ENCODE assay signal across 8 mouse cellular contexts in genomic region chr2:91947397-91948150, GRCm38 (mm10). TPM values are rescaled to one million over a fixed set of nuclear protein-coding genes. Genes with fewer than 3 reads are reported as not detected.
DNase-seq lines count a peak whose midpoint lies in the region; ATAC-seq and TF ChIP-seq lines count a peak whose summit lies in the region.

No protein-coding gene starts in this region.

- no peak; the same call in 1 of the 2 replicates for TF ChIP-seq CTCF in hindbrain, postnatal 0 days (IDR thresholded peaks at IDR 0.05; ENCODE audit: low read depth)

- no peaks in the 10 kb centered on the region for H3K36me3 ChIP-seq in forebrain, embryonic 14.5 days (ENCODE audit: control insufficient read depth, insufficient read depth, low read length)
- no peaks in the 10 kb centered on the region for H3K36me3 ChIP-seq in hindbrain, postnatal 0 days (ENCODE audit: insufficient read depth, low read length)

- 46% methylated on average over 11 of the region's 11 CpGs for WGBS in forebrain, embryonic 14.5 days
- 33% methylated on average over 11 of the region's 11 CpGs for WGBS in hindbrain, postnatal 0 days

- no peak overlapping the region for H3K4me2 ChIP-seq in forebrain, embryonic 14.5 days (ENCODE audit: low read length)
- H3K4me2 ChIP-seq in hindbrain, postnatal 0 days (ENCODE audit: low read depth, low read length): no peak overlapping the region

- H3K9me3 ChIP-seq in forebrain, embryonic 14.5 days (replicated peaks; ENCODE audit: control insufficient read depth, low read length): no peaks in the 10 kb centered on the region
- H3K9me3 ChIP-seq in hindbrain, postnatal 0 days (ENCODE audit: low read length): no peaks in the 10 kb centered on the region

- no peak overlapping the region for H3K4me3 ChIP-seq in forebrain, embryonic 14.5 days (ENCODE audit: low read depth, low read length)
- no peak overlapping the region for H3K4me3 ChIP-seq in hindbrain, postnatal 0 days (ENCODE audit: low read length)

- no peaks in the 10 kb centered on the region for H3K27me3 ChIP-seq in forebrain, embryonic 14.5 days (replicated peaks; ENCODE audit: control insufficient read depth, insufficient read depth, low read length)
- no peaks in the 10 kb centered on the region for H3K27me3 ChIP-seq in hindbrain, postnatal 0 days (ENCODE audit: insufficient read depth, low read length)

- H3K27ac ChIP-seq in forebrain, embryonic 14.5 days (ENCODE audit: low read depth, low read length): peak overlapping the region; percentile 39
- H3K27ac ChIP-seq in hindbrain, postnatal 0 days: peak overlapping the region; percentile 68

- no peak for ATAC-seq in forebrain, embryonic 14.5 days
- peak; percentile 31 for ATAC-seq in hindbrain, postnatal 0 days
- ATAC-seq in megakaryocyte, adult 5-6 weeks (ENCODE audit: poor library complexity, severe bottlenecking): peak; percentile 63

- peak; percentile 63 for DNase-seq in layer of hippocampus, adult 11-12 months (ENCODE audit: low spot score)
- no peak for DNase-seq in layer of hippocampus, postnatal 36 days
- DNase-seq in adrenal gland, postnatal 14 days: peak; percentile 77
- DNase-seq in forebrain, embryonic 14.5 days (ENCODE audit: low spot score): no peak
- peak; percentile 48 for DNase-seq in hindbrain, postnatal 0 days (ENCODE audit: low spot score)
- no peak for DNase-seq in ovary, postnatal 14 days (ENCODE audit: low spot score)
- no peak for DNase-seq in urinary bladder, postnatal 4 days (ENCODE audit: low spot score in 2 of 2)

- H3K9ac ChIP-seq in forebrain, embryonic 14.5 days (ENCODE audit: low read length): 0 out of 2 replicates have a peak overlapping the region, but pooled peaks have one; percentile 25
- H3K9ac ChIP-seq in hindbrain, postnatal 0 days (replicated peaks; ENCODE audit: low read length): 0 out of 2 replicates have a peak overlapping the region, but pooled peaks have one; percentile 29

- H3K4me1 ChIP-seq in forebrain, embryonic 14.5 days (ENCODE audit: control insufficient read depth, insufficient read depth, low read length): peaks cover 33% of the 10 kb centered on the region
- H3K4me1 ChIP-seq in hindbrain, postnatal 0 days (ENCODE audit: insufficient read depth, low read length): peaks cover 39% of the 10 kb centered on the region

RNA-seq across cellular contexts. Expression of gene Gm9821, which starts 2.1 kb away (rescaled TPM):
- total RNA-seq in layer of hippocampus, postnatal 36 days (2021): not detected
- not detected in 2 replicates for total RNA-seq in adrenal gland, postnatal 14 days (2021)
- polyA plus RNA-seq in forebrain, embryonic 14.5 days (2014; fragmentation: Nextera tagmentation; extraction: Ambion mirVana): 0.20 and 0.30 TPM in 2 replicates
- total RNA-seq in hindbrain, postnatal 0 days (2014; rRNA removed): not detected in 2 replicates
- 0.08 TPM in 1 of 2 replicates, not detected in the other for polyA plus RNA-seq in hindbrain, postnatal 0 days (2015; fragmentation: Nextera tagmentation; extraction: Ambion mirVana)
- not detected in 2 replicates for total RNA-seq in megakaryocyte, adult 5-6 weeks (2015)
- total RNA-seq in megakaryocyte, adult 5-6 weeks (2017): 0.69 TPM in 1 of 2 replicates, not detected in the other

RNA-seq across cellular contexts. Expression of gene Mdk, which starts 15.5 kb away (rescaled TPM):
- 10 to 100 TPM; 25.4 to 29.4 TPM for total RNA-seq in layer of hippocampus, postnatal 36 days (2021)
- 14.6 and 17.5 TPM in 2 replicates for total RNA-seq in adrenal gland, postnatal 14 days (2021)
- polyA plus RNA-seq in forebrain, embryonic 14.5 days (2014; fragmentation: Nextera tagmentation; extraction: Ambion mirVana): 349 and 462 TPM in 2 replicates
- 54.9 and 78.4 TPM in 2 replicates for total RNA-seq in hindbrain, postnatal 0 days (2014; rRNA removed)
- polyA plus RNA-seq in hindbrain, postnatal 0 days (2015; fragmentation: Nextera tagmentation; extraction: Ambion mirVana): 167 and 171 TPM in 2 replicates
- total RNA-seq in megakaryocyte, adult 5-6 weeks (2015): 1.3 and 2.2 TPM in 2 replicates
- not detected in 2 replicates for total RNA-seq in megakaryocyte, adult 5-6 weeks (2017)

RNA-seq across cellular contexts. Expression of gene Chrm4, which starts 20.5 kb away (rescaled TPM):
- total RNA-seq in layer of hippocampus, postnatal 36 days (2021): 10 to 100 TPM; 25.7 to 28.6 TPM
- total RNA-seq in adrenal gland, postnatal 14 days (2021): 1.2 and 1.5 TPM in 2 replicates
- polyA plus RNA-seq in forebrain, embryonic 14.5 days (2014; fragmentation: Nextera tagmentation; extraction: Ambion mirVana): 0.83 and 1.2 TPM in 2 replicates
- 3.3 and 4.4 TPM in 2 replicates for total RNA-seq in hindbrain, postnatal 0 days (2014; rRNA removed)
- polyA plus RNA-seq in hindbrain, postnatal 0 days (2015; fragmentation: Nextera tagmentation; extraction: Ambion mirVana): 0.75 and 0.93 TPM in 2 replicates
- not detected in 2 replicates for total RNA-seq in megakaryocyte, adult 5-6 weeks (2015)
- not detected in 2 replicates for total RNA-seq in megakaryocyte, adult 5-6 weeks (2017)

RNA-seq across cellular contexts. Expression of gene Dgkz, which starts 28.1 kb away (rescaled TPM):
- total RNA-seq in layer of hippocampus, postnatal 36 days (2021): 100 to 1,000 TPM; 500 to 531 TPM
- total RNA-seq in adrenal gland, postnatal 14 days (2021): 56.4 and 79.0 TPM in 2 replicates
- polyA plus RNA-seq in forebrain, embryonic 14.5 days (2014; fragmentation: Nextera tagmentation; extraction: Ambion mirVana): 26.7 and 29.1 TPM in 2 replicates
- total RNA-seq in hindbrain, postnatal 0 days (2014; rRNA removed): 150 and 163 TPM in 2 replicates
- 40.7 and 41.2 TPM in 2 replicates for polyA plus RNA-seq in hindbrain, postnatal 0 days (2015; fragmentation: Nextera tagmentation; extraction: Ambion mirVana)
- 94.1 and 114 TPM in 2 replicates for total RNA-seq in megakaryocyte, adult 5-6 weeks (2015)
- 66.4 and 80.4 TPM in 2 replicates for total RNA-seq in megakaryocyte, adult 5-6 weeks (2017)

Comparison
In these comparisons a context has a peak if more than half of its experiments do, and no peak if none do; other contexts are left out.
1. DNase-seq: peak in layer of hippocampus, adult 11-12 months (single experiment), adrenal gland, postnatal 14 days (single experiment) and hindbrain, postnatal 0 days (single experiment); none in layer of hippocampus, postnatal 36 days (0 of 2), forebrain, embryonic 14.5 days (single experiment), ovary, postnatal 14 days (single experiment) and urinary bladder, postnatal 4 days (0 of 2).